Mouse (Mus musculus): ENCODE measurements at regions not wholly inside any gene's neighbourhood (a gene's known extent, or its start where the extent isn't known, plus 50 kb on each side); places are given as distances from the start of the nearest gene placed in this dataset.
"Not testable (repeated sequence)": the region's sequence is repeated elsewhere in the genome, so short reads cannot be mapped to it uniquely, and the experiment has no call there.

DNA sequence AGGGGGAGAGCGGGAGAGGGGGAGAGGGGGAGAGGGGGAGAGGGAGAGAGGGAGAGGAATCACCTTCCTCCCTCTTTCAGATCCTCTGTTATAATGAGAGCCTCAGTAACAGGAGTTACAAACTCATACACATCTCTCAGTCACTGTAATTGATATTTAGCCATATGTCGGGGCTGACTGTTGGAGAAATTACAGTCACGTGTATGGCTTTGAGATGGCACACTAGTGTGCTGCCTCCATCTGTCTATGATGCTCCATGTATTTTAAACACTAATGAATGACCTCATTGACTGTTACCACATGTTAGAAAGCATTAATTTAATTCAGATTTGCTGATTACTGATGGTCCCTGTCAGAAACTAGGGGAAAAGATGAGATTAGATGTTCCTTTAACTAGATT is 102.1 kb upstream of the Wdfy3 start:
- DNase-seq (ENCODE audit: low spot score) = no peak
- Histone ChIP-seq H3K9me3 (ENCODE audit: control insufficient read depth, low read length) (no peaks in the 10 kb centered on the region), H3K4me3 (ENCODE audit: low read depth, low read length) (no peak overlapping the region), H3K4me2 (replicated peaks; ENCODE audit: low read depth) (no peak overlapping the region), H3K9ac (ENCODE audit: low read length) (no peak overlapping the region), H3K27ac (replicated peaks) (no peak overlapping the region), H3K4me1 (replicated peaks; ENCODE audit: control insufficient read depth, insufficient read depth) (no peaks in the 10 kb centered on the region), H3K27me3 (ENCODE audit: control insufficient read depth, insufficient read depth, low read length) (no peaks in the 10 kb centered on the region), H3K36me3 (ENCODE audit: control insufficient read depth, insufficient read depth, low read length) (no peaks in the 10 kb centered on the region)
- WGBS = 70% methylated on average over 2 of the region's 3 CpGs
- no peak for ATAC-seq (ENCODE audit: low FRiP score, low TSS enrichment)
- TF ChIP-seq EP300 (optimal IDR thresholded peaks at IDR 0.05) = no peak
- no peak for TF ChIP-seq CTCF (IDR thresholded peaks at IDR 0.05; ENCODE audit: low read depth)

DNA sequence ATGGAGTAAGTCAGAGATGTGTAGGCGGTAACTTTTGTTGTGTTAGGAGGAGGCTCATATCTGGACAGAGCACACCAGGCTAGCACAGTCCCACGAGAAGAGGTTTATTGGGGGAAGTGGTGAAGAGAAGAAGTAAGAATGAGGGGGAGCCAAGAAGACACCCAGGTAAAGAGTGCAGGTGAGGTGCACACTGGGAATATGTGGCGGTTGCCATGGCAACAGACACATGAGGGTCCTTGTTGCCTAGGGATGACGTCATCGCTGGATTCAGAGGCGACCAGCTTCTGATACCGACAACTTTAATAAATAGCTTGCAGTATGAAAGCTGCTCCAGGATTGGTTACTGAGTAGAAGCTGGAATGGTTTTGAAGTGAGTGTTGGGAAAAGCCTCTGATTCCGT is 110.5 kb upstream of the Wdfy3 start:
- Histone ChIP-seq H3K9ac (ENCODE audit: low read length) (no peak overlapping the region), H3K4me3 (ENCODE audit: low read depth, low read length) (no peak overlapping the region), H3K9me3 (ENCODE audit: control insufficient read depth, low read length) (no peaks in the 10 kb centered on the region), H3K27me3 (ENCODE audit: control insufficient read depth, insufficient read depth, low read length) (no peaks in the 10 kb centered on the region), H3K4me1 (replicated peaks; ENCODE audit: control insufficient read depth, insufficient read depth) (no peaks in the 10 kb centered on the region), H3K4me2 (replicated peaks; ENCODE audit: low read depth) (no peak overlapping the region), H3K36me3 (ENCODE audit: control insufficient read depth, insufficient read depth, low read length) (no peaks in the 10 kb centered on the region), H3K27ac (replicated peaks) (no peak overlapping the region)
- ATAC-seq (ENCODE audit: low FRiP score, low TSS enrichment) (no peak), DNase-seq (ENCODE audit: low spot score) (no peak)
- WGBS = 78% methylated on average over 8 of the region's 8 CpGs
- TF ChIP-seq CTCF (IDR thresholded peaks at IDR 0.05; ENCODE audit: low read depth) (no peak), EP300 (optimal IDR thresholded peaks at IDR 0.05) (no peak)

DNA sequence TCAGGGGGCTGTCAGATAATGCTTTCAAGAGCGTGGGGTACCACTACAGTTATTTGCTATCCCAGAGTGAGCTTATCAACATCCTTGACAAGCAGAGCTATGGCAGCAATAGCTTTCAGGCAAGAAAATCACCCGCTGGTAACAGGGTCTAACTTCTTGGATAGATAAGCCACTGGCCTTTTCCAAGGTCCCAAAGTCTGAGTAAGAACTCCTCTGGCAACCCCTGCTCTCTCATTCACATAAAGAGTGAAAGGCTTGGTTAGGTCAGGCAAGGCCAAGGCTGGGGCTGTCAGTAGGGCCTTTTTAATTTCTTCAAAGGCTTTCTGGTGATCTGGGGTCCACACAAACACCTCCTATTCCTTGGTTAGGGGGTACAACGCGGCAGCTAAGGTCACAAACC is 119.2 kb upstream of the Wdfy3 start:
- not testable (repeated sequence) for H3K9me3 ChIP-seq (ENCODE audit: control insufficient read depth, low read length); ATAC-seq (ENCODE audit: low FRiP score, low TSS enrichment); DNase-seq (ENCODE audit: low spot score); H3K4me1 ChIP-seq (replicated peaks; ENCODE audit: control insufficient read depth, insufficient read depth); H3K4me3 ChIP-seq (ENCODE audit: low read depth, low read length); H3K27me3 ChIP-seq (ENCODE audit: control insufficient read depth, insufficient read depth, low read length); H3K9ac ChIP-seq (ENCODE audit: low read length); H3K4me2 ChIP-seq (replicated peaks; ENCODE audit: low read depth); H3K27ac ChIP-seq (replicated peaks); H3K36me3 ChIP-seq (ENCODE audit: control insufficient read depth, insufficient read depth, low read length)
- 63% methylated on average over 4 of the region's 4 CpGs for WGBS

DNA sequence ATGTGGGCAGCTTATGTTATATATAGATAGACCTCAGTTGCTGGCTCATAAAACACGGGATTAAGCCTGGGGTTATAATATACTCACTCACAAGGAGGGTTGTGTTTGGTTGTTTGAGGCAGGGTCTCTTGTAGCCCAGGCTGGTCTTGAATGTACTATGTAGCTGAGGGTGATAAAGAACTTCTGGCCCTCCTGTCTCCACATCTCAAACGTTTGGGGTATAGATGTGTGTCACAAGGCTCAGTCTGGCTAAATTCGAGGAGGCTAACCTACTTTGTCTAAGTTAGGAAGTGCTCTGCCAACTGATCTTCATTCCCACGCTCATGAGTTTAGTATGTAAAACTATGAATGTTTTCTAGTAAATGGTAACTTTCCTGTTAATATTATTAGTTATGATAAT is 136.7 kb upstream of the Wdfy3 start:
- Histone ChIP-seq H3K4me3 (ENCODE audit: low read depth, low read length) (no peak overlapping the region), H3K36me3 (ENCODE audit: control insufficient read depth, insufficient read depth, low read length) (no peaks in the 10 kb centered on the region), H3K9me3 (ENCODE audit: control insufficient read depth, low read length) (no peaks in the 10 kb centered on the region), H3K9ac (ENCODE audit: low read length) (no peak overlapping the region), H3K27ac (replicated peaks) (no peak overlapping the region), H3K4me2 (replicated peaks; ENCODE audit: low read depth) (no peak overlapping the region), H3K4me1 (replicated peaks; ENCODE audit: control insufficient read depth, insufficient read depth) (no peaks in the 10 kb centered on the region), H3K27me3 (ENCODE audit: control insufficient read depth, insufficient read depth, low read length) (no peaks in the 10 kb centered on the region)
- no peak for TF ChIP-seq EP300 (optimal IDR thresholded peaks at IDR 0.05)
- no peak for TF ChIP-seq CTCF (IDR thresholded peaks at IDR 0.05; ENCODE audit: low read depth)
- ATAC-seq (ENCODE audit: low FRiP score, low TSS enrichment) = no peak
- DNase-seq (ENCODE audit: low spot score) = no peak
- WGBS = 34% methylated on average over 4 of the region's 4 CpGs

DNA sequence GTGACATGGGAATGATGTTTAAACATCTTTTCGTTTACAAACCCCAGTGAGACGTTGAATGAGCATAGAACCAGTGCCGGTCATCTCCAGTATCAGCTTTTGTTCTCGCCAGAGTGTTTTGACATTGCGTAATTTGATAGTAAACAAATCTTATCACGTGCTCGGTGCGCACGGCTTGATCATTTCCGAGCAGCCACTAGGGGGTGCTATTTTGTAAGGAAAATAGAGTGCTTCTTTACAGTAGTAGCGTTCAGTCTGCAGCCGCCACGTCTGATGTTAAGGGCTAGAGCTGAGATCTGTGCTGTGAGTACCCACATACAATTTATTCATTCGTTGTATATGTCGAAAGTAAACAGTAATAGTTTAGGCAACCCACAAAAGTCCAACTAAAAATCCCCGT is 137.2 kb upstream of the Wdfy3 start:
- Histone ChIP-seq H3K4me3 (ENCODE audit: low read depth, low read length) (no peak overlapping the region), H3K9ac (ENCODE audit: low read length) (no peak overlapping the region), H3K4me1 (replicated peaks; ENCODE audit: control insufficient read depth, insufficient read depth) (no peaks in the 10 kb centered on the region), H3K27me3 (ENCODE audit: control insufficient read depth, insufficient read depth, low read length) (no peaks in the 10 kb centered on the region), H3K36me3 (ENCODE audit: control insufficient read depth, insufficient read depth, low read length) (no peaks in the 10 kb centered on the region), H3K9me3 (ENCODE audit: control insufficient read depth, low read length) (no peaks in the 10 kb centered on the region), H3K4me2 (replicated peaks; ENCODE audit: low read depth) (peak overlapping the region; percentile 23; the same call in 1 of the 2 replicates), H3K27ac (replicated peaks) (no peak overlapping the region)
- DNase-seq (ENCODE audit: low spot score) (peak; percentile 71), ATAC-seq (ENCODE audit: low FRiP score, low TSS enrichment) (peak; percentile 83)
- TF ChIP-seq EP300 (optimal IDR thresholded peaks at IDR 0.05) = no peak
- TF ChIP-seq CTCF (IDR thresholded peaks at IDR 0.05; ENCODE audit: low read depth) = peak; percentile 90
- 3% methylated on average over 16 of the region's 16 CpGs for WGBS

DNA sequence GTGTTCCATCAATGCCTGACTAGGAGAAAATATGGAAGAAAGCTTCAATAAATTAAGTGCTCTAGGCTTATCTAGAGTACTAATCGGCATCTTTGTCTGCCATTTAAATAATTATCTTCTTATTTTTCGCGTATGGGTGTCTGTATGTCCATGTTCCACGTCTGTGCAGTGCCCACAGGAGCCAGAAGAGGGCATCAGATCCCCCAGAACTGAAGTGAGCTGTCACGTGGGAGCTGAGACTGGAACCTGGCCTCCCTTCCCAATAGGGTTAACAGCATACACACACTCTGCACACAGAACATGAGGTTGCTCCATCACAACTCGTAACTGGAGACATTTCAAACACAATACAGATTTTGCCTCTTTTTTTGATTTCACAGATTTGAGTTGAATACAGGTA is 143.4 kb upstream of the Wdfy3 start:
- Histone ChIP-seq H3K4me1 (replicated peaks; ENCODE audit: control insufficient read depth, insufficient read depth) (no peaks in the 10 kb centered on the region), H3K4me3 (ENCODE audit: low read depth, low read length) (no peak overlapping the region), H3K27ac (replicated peaks) (no peak overlapping the region), H3K4me2 (replicated peaks; ENCODE audit: low read depth) (no peak overlapping the region), H3K9me3 (ENCODE audit: control insufficient read depth, low read length) (no peaks in the 10 kb centered on the region), H3K36me3 (ENCODE audit: control insufficient read depth, insufficient read depth, low read length) (no peaks in the 10 kb centered on the region), H3K27me3 (ENCODE audit: control insufficient read depth, insufficient read depth, low read length) (no peaks in the 10 kb centered on the region), H3K9ac (ENCODE audit: low read length) (no peak overlapping the region)
- DNase-seq (ENCODE audit: low spot score) (peak; percentile 57), ATAC-seq (ENCODE audit: low FRiP score, low TSS enrichment) (no peak)
- 65% methylated on average over 6 of the region's 6 CpGs for WGBS
- TF ChIP-seq CTCF (IDR thresholded peaks at IDR 0.05; ENCODE audit: low read depth) = peak; percentile 70
- no peak for TF ChIP-seq EP300 (optimal IDR thresholded peaks at IDR 0.05)
